Mouse (Mus musculus) forebrain, embryonic 16.5 days (tissue): ENCODE results near the gene Ints12. TPM values are rescaled to one million over a fixed set of nuclear protein-coding genes. Genes with fewer than 3 reads are reported as not detected.

ENCODE experiments used
- ATAC-seq: fragments of 200-750 bp; cut with Nextera tagmentation; 2 replicates; pipeline ENCODE4 v1.8.0; 2017; ENCODE audit warnings: mild to moderate bottlenecking, moderate library complexity
- H3K27ac ChIP-seq: fragments of 300-500 bp; sonication (generic); 2 replicates; pipeline ENCODE4 v1.5.1; 2014; ENCODE audit warnings: low read length, control low read depth
- H3K27me3 ChIP-seq: fragments of 300-500 bp; sonication (generic); replicated peaks from 2 replicates; pipeline ENCODE4 v1.6.1; 2014; ENCODE audit warnings: low read length; ENCODE audit not compliant: control insufficient read depth, insufficient read depth
- H3K36me3 ChIP-seq: fragments of 300-500 bp; sonication (generic); 2 replicates; pipeline ENCODE4 v1.6.1; 2014; ENCODE audit not compliant: control insufficient read depth, insufficient read depth
- H3K4me1 ChIP-seq: fragments of 300-500 bp; sonication (generic); replicated peaks from 2 replicates; pipeline ENCODE4 v1.6.1; 2014; ENCODE audit warnings: low read length; ENCODE audit not compliant: control insufficient read depth, insufficient read depth
- H3K4me2 ChIP-seq: fragments of 300-500 bp; sonication (generic); 2 replicates; pipeline ENCODE4 v1.6.1; 2014; ENCODE audit warnings: mild to moderate bottlenecking, low read length, control low read depth
- H3K4me3 ChIP-seq: fragments of 300-500 bp; sonication (generic); replicated peaks from 2 replicates; pipeline ENCODE4 v1.5.1; 2014; ENCODE audit warnings: mild to moderate bottlenecking, low read length, control low read depth
- H3K9ac ChIP-seq: fragments of 300-500 bp; sonication (generic); replicated peaks from 2 replicates; pipeline ENCODE4 v1.6.1; 2014; ENCODE audit warnings: low read depth, low read length, control low read depth
- H3K9me3 ChIP-seq: fragments of 300-500 bp; sonication (generic); 2 replicates; pipeline ENCODE4 v1.6.1; 2016; ENCODE audit warnings: low read length; ENCODE audit not compliant: control insufficient read depth
- WGBS: fragments of 180-500 bp; shearing (Covaris S2); extraction: QIAGEN DNeasy Blood & Tissue Kit; methylation state at CpG from one replicate; pipeline ENCODE4 v1.1.7; 2014; 5-methylcytosine and 5-hydroxymethylcytosine counted together
- polyA plus RNA-seq: library from polyadenylated mRNA; unstranded; fragments of >200 nt; fragmentation: Nextera tagmentation; extraction: Ambion mirVana; gene quantifications from 2 replicates; pipeline ENCODE4 v1.2.1, GENCODE M21; 2015

The Ints12 gene
- polyA plus RNA-seq, 1 experiment from 2014 or later, result 17.0 TPM

- Histone ChIP-seq H3K4me3 (no peak overlapping the region), H3K36me3 (peaks cover 6% of the 10 kb centered on the region; the same call in 1 of the 2 replicates), H3K9ac (no peak overlapping the region), H3K4me2 (no peak overlapping the region), H3K27ac (no peak overlapping the region), H3K4me1 (peaks cover 20% of the 10 kb centered on the region), H3K9me3 (no peaks in the 10 kb centered on the region), H3K27me3 (no peaks in the 10 kb centered on the region)
- WGBS, result 75% methylated on average over 1 of the region's 1 CpGs
- no peak for ATAC-seq
Observed at GRCm38 (mm10) chr3:133094305-133094704, 2.7 kb downstream of the Ints12 start.

GRCm38 (mm10) chr3:133097936-133098335, 6.3 kb downstream of the Ints12 start:
- Histone ChIP-seq H3K9me3 (no peaks in the 10 kb centered on the region), H3K9ac (no peak overlapping the region), H3K27ac (no peak overlapping the region), H3K36me3 (peaks cover 19% of the 10 kb centered on the region), H3K4me1 (peaks cover 6% of the 10 kb centered on the region), H3K4me3 (no peak overlapping the region), H3K27me3 (no peaks in the 10 kb centered on the region), H3K4me2 (no peak overlapping the region)
- no peak for ATAC-seq
- 96% methylated on average over 6 of the region's 6 CpGs for WGBS

- no peak for ATAC-seq
- Histone ChIP-seq H3K27me3 (no peaks in the 10 kb centered on the region), H3K36me3 (peaks cover 19% of the 10 kb centered on the region), H3K27ac (no peak overlapping the region), H3K4me2 (no peak overlapping the region), H3K4me3 (no peak overlapping the region), H3K9me3 (no peaks in the 10 kb centered on the region), H3K9ac (no peak overlapping the region), H3K4me1 (peaks cover 4% of the 10 kb centered on the region)
- WGBS, result 94% methylated on average over 4 of the region's 4 CpGs
Observed at GRCm38 (mm10) chr3:133098336-133098735, 6.7 kb downstream of the Ints12 start.

GRCm38 (mm10) chr3:133098909-133099308, 7.3 kb downstream of the Ints12 start:
- H3K27ac ChIP-seq, result no peak overlapping the region
- H3K9ac ChIP-seq, result no peak overlapping the region
- H3K9me3 ChIP-seq, result no peaks in the 10 kb centered on the region
- no peak for ATAC-seq
- H3K4me1 ChIP-seq, result no peaks in the 10 kb centered on the region
- no peak overlapping the region for H3K4me2 ChIP-seq
- peaks cover 23% of the 10 kb centered on the region for H3K36me3 ChIP-seq
- WGBS, result 89% methylated on average over 2 of the region's 2 CpGs
- H3K4me3 ChIP-seq, result no peak overlapping the region
- no peaks in the 10 kb centered on the region for H3K27me3 ChIP-seq

- Histone ChIP-seq H3K9ac (no peak overlapping the region), H3K36me3 (peaks cover 33% of the 10 kb centered on the region), H3K27ac (no peak overlapping the region), H3K4me2 (no peak overlapping the region), H3K9me3 (no peaks in the 10 kb centered on the region), H3K4me3 (no peak overlapping the region), H3K27me3 (no peaks in the 10 kb centered on the region), H3K4me1 (no peaks in the 10 kb centered on the region)
- no peak for ATAC-seq
- 86% methylated on average over 3 of the region's 3 CpGs for WGBS
Observed at GRCm38 (mm10) chr3:133103768-133104167, 12.1 kb downstream of the Ints12 start.

- no peak for ATAC-seq
- Histone ChIP-seq H3K27me3 (no peaks in the 10 kb centered on the region), H3K9ac (no peak overlapping the region), H3K36me3 (peaks cover 34% of the 10 kb centered on the region), H3K27ac (no peak overlapping the region), H3K4me1 (no peaks in the 10 kb centered on the region), H3K9me3 (no peaks in the 10 kb centered on the region), H3K4me2 (no peak overlapping the region), H3K4me3 (no peak overlapping the region)
- WGBS, result 87% methylated on average over 3 of the region's 3 CpGs
Observed at GRCm38 (mm10) chr3:133104436-133104835, 12.8 kb downstream of the Ints12 start.

- no peak for ATAC-seq
- Histone ChIP-seq H3K4me2 (no peak overlapping the region), H3K9ac (no peak overlapping the region), H3K9me3 (no peaks in the 10 kb centered on the region), H3K36me3 (peaks cover 24% of the 10 kb centered on the region), H3K27me3 (no peaks in the 10 kb centered on the region), H3K27ac (no peak overlapping the region), H3K4me3 (no peak overlapping the region), H3K4me1 (no peaks in the 10 kb centered on the region)
- 96% methylated on average over 4 of the region's 4 CpGs for WGBS
Observed at GRCm38 (mm10) chr3:133108731-133109130, 17.1 kb downstream of the Ints12 start.

GRCm38 (mm10) chr3:133109844-133110243, 18.2 kb downstream of the Ints12 start:
- H3K27me3 ChIP-seq, result no peaks in the 10 kb centered on the region
- H3K4me2 ChIP-seq, result no peak overlapping the region
- 93% methylated on average over 4 of the region's 4 CpGs for WGBS
- H3K9ac ChIP-seq, result no peak overlapping the region
- no peak for ATAC-seq
- H3K27ac ChIP-seq, result no peak overlapping the region
- peaks cover 21% of the 10 kb centered on the region for H3K36me3 ChIP-seq
- no peaks in the 10 kb centered on the region for H3K9me3 ChIP-seq
- no peak overlapping the region for H3K4me3 ChIP-seq
- H3K4me1 ChIP-seq, result no peaks in the 10 kb centered on the region

- Histone ChIP-seq H3K4me3 (no peak overlapping the region), H3K27ac (no peak overlapping the region), H3K36me3 (peaks cover 14% of the 10 kb centered on the region), H3K4me1 (no peaks in the 10 kb centered on the region), H3K9ac (no peak overlapping the region), H3K4me2 (no peak overlapping the region), H3K9me3 (no peaks in the 10 kb centered on the region), H3K27me3 (no peaks in the 10 kb centered on the region)
- ATAC-seq, result no peak
- 39% methylated on average over 2 of the region's 2 CpGs for WGBS
Observed at GRCm38 (mm10) chr3:133111741-133112140, 20.1 kb downstream of the Ints12 start.

- H3K4me1 ChIP-seq, result no peaks in the 10 kb centered on the region
- H3K9me3 ChIP-seq, result no peaks in the 10 kb centered on the region
- 51% methylated on average over 1 of the region's 1 CpGs for WGBS
- H3K4me2 ChIP-seq, result no peak overlapping the region
- H3K27me3 ChIP-seq, result no peaks in the 10 kb centered on the region
- peaks cover 11% of the 10 kb centered on the region for H3K36me3 ChIP-seq
- H3K4me3 ChIP-seq, result no peak overlapping the region
- no peak for ATAC-seq
- no peak overlapping the region for H3K27ac ChIP-seq
- no peak overlapping the region for H3K9ac ChIP-seq
Observed at GRCm38 (mm10) chr3:133113281-133113680, 21.6 kb downstream of the Ints12 start.
